Mouse (Mus musculus) cerebellum, adult 2 months (tissue): ENCODE data around the gene Foxn4.

Experiments used
- CTCF ChIP-seq: fragments of 200-500 bp; IDR thresholded peaks from 2 replicates; pipeline ENCODE4 v1.5.1; 2011; ENCODE audit warnings: low read depth, mild to moderate bottlenecking, control low read depth, low read length, moderate library complexity, borderline replicate concordance; ENCODE audit not compliant: insufficient read depth
- POLR2A ChIP-seq: fragments of 200-500 bp; IDR thresholded peaks from 2 replicates; pipeline ENCODE4 v1.6.1; 2011; ENCODE audit warnings: low read length, control low read depth, borderline replicate concordance; ENCODE audit not compliant: insufficient read depth

DNA sequence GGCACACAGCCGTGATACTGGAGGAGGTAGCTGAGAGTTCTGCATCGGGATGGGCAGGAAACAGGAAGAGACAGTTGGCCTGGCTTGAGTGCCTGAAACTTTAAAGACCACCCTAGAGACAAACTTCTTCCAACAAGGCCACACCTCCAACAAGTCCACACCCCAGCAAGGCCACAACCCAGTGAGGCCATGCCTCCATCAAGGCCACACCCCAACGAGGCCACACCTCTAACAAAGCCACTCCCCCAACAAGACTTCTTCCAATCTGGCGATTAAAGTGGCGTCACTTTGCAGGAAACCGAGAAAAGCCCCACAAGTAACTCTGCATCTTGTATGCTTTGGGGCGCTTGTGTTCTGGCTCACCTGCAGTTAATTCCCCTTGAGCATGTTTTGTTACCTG is 34.7 kb downstream of the Foxn4 start:
- no peak for TF ChIP-seq CTCF
- TF ChIP-seq POLR2A = no peak
